Mouse (Mus musculus) urinary bladder, postnatal 36 days (tissue): Measurements from ENCODE around the gene Rnf13.
"Not testable (repeated sequence)": the region's sequence is repeated elsewhere in the genome, so short reads cannot be mapped to it uniquely, and the experiment has no call there.

Source experiments
- DNase-seq, 2 experiments: peaks; one replicate each; pipeline ENCODE4 v3.0.0; 2022; ENCODE audit warnings: low spot score in 2 of 2, mixed read lengths in 1 of 2

The Rnf13 gene

GRCm38 (mm10) chr3:57735511-57736370, at the start of gene Rnf13:
Rnf13 (plus strand) TSS chr3:57736062.
- DNase-seq = peak; percentile 96 to 98

GRCm38 (mm10) chr3:57691772-57692171, 44.1 kb upstream of the Rnf13 start:
- no peak for DNase-seq

GRCm38 (mm10) chr3:57692719-57693118, 43.1 kb upstream of the Rnf13 start, which contains the start of gene Ankub1:
Ankub1 (minus strand) TSS chr3:57692799.
- DNase-seq = no peak

GRCm38 (mm10) chr3:57696249-57696648, 39.6 kb upstream of the Rnf13 start:
- no peak for DNase-seq

GRCm38 (mm10) chr3:57696779-57697178, 39.1 kb upstream of the Rnf13 start:
- no peak for DNase-seq

GRCm38 (mm10) chr3:57714151-57714550, 21.7 kb upstream of the Rnf13 start:
- DNase-seq = no peak

- no peak for DNase-seq
These were observed 3.5 kb upstream of the Rnf13 start for GRCm38 (mm10) chr3:57732206-57732915.

GRCm38 (mm10) chr3:57736419-57737095, 695 bp downstream of the Rnf13 start:
- no peak for DNase-seq

- DNase-seq = no peak
These were observed 4.0 kb downstream of the Rnf13 start for GRCm38 (mm10) chr3:57739830-57740229.

- no peak for DNase-seq
These were observed 12.9 kb downstream of the Rnf13 start for GRCm38 (mm10) chr3:57748576-57749267.

GRCm38 (mm10) chr3:57776915-57777314, 41.1 kb downstream of the Rnf13 start:
- no peak for DNase-seq

GRCm38 (mm10) chr3:57788472-57788871, 52.6 kb downstream of the Rnf13 start:
- no peak for DNase-seq

GRCm38 (mm10) chr3:57789005-57789962, 53.4 kb downstream of the Rnf13 start:
- no peak for DNase-seq

GRCm38 (mm10) chr3:57791104-57791503, 55.2 kb downstream of the Rnf13 start:
- DNase-seq = no peak

GRCm38 (mm10) chr3:57795071-57795470, 59.2 kb downstream of the Rnf13 start:
- not testable (repeated sequence) for DNase-seq

- no peak for DNase-seq
These were observed 79.6 kb downstream of the Rnf13 start for GRCm38 (mm10) chr3:57815447-57815846.

GRCm38 (mm10) chr3:57825866-57826265, 90.0 kb downstream of the Rnf13 start:
- no peak for DNase-seq

GRCm38 (mm10) chr3:57833585-57833984, 97.7 kb downstream of the Rnf13 start:
- DNase-seq = no peak

- no peak for DNase-seq
These were observed 101.0 kb downstream of the Rnf13 start for GRCm38 (mm10) chr3:57836911-57837310.

GRCm38 (mm10) chr3:57843775-57844174, 107.9 kb downstream of the Rnf13 start:
- no peak for DNase-seq
